Mouse (Mus musculus) thymus, postnatal 4 days (tissue): Measurements from ENCODE around the gene Cpd.
A peak's percentile ranks its signal among the peaks of the same experiment; 100 is the strongest.

Experiments
- DNase-seq: peaks from one replicate; pipeline ENCODE4 v3.0.0; 2021

Cpd gene

DNA sequence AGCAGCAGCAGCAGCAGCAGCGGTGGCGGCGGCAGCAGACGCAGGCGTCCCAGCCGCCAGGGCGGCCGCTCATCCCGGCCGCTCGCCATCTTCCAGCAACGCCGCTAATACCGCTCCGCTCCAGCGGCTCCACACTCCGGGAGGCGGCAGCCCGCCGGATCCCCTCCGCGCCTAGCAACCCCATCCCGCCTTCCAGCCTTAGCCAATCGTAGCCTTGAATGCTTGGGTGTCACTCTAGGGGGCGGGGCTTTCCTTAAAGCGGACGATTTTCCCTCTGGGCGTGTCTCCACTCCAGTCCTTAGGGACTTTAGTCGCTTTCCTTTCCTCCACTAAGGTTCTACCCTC lies at the start of gene Cpd:
Gene Cpd, minus strand, starts transcription at position 141 of the 345 bp plus-strand sequence.
- peak; percentile 87 for DNase-seq

DNA sequence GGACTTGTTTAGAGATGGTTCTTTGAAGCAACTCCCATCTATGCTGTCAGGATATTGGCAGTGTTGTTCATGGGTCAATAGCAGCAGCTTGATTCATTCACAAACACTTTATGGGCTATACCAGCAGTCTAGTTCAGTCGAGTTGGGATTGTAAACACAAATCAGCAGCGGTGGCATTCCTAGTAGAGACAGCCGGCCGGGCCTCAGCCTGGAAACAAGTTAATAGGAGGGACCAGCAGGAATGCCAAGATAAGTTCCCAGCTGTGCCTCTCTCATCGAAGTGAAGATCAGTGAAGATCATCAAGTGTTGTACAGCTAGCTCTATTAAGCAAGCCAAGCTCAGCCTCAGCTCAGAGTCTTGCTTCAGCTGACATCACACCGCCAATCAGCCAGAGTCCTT lies 49.5 kb upstream of the Cpd start:
- DNase-seq: no peak

DNA sequence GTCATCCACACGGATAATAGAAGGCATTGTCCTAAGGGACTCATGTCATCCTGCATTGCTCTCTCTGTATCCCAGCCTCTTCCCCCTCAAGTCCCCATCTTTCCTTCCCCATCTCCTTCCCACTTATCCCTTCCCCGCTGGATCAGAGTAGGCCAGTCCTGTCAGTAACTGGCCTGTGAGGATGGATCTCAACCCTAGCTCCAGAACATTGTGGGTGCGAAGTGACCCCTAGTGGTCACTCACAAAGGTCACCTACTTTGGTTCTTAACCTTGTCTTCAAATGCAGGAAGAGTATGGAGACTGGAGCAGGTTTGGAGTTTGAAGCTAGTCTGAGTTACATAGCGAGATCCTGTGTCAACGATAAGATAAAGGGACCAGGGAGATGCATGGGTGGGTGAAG lies 47.4 kb upstream of the Cpd start:
- peak; percentile 53 for DNase-seq

DNA sequence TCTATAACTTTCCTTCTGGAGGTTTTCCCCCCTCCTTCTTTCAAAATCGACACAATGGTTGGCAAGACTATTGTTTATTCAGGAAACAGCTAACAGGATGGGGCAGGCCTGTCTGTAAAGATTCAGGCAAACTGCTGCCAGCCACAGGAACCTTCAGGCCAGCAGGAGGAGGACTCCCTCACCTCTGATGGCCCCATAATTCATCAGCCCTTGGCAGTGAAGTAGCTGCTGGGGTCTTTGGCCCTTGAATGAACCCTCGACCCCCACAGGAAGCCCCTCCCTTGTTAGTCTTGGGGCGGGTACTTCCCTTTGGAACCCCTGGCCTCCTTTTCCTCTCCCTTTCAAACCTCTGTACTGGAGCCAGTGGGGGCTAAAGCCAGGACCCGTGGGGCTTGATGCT lies 46.8 kb upstream of the Cpd start:
- no peak for DNase-seq

DNA sequence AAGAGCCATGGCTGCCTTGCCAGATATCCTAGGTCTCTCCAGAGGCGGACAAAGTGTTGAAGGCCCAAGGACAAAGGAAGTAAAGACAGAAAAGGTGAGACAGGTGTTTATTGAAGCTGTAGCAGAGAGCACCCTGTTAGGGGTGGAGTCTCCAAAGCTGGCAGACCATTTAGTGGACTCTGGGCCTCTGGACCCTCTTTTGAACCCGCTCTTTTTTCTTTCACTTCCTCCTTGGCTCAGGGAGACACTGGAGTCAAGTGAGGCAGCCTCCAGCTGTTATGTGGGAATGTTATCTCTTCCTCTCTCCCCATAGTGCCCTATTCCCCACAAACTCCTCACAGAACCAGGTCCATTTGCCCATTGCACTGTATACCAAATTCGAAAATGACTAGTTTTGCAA lies 46.2 kb upstream of the Cpd start:
- DNase-seq: no peak

DNA sequence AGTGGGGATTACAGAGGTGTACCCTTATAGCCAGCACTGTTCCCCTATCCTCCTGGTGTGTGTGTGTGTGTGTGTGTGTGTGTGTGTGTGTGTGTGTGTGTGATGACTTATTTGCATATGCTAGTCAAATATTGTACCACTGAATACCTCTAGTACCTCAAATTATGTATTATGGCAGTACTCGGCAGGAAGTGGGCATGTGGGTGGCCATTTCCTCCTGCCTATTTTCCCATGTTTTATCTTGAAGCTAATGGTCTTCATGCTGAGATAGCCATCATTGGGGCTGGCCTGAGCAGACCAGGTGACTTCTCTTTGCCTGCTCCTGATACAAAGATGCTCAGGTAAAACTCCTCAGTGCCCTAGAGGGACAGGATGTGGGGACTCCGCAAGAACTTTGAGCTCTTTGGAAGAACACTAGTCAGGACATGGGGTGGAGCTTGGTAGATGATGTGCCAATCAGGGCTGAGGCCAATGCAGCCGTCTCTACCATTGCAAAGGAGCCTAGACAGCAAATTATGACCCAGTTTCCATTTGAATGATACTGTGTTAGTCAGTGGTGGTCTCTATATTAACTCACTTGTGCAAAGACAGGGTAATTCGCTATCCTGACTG lies 45.0 kb upstream of the Cpd start:
- no peak for DNase-seq

DNA sequence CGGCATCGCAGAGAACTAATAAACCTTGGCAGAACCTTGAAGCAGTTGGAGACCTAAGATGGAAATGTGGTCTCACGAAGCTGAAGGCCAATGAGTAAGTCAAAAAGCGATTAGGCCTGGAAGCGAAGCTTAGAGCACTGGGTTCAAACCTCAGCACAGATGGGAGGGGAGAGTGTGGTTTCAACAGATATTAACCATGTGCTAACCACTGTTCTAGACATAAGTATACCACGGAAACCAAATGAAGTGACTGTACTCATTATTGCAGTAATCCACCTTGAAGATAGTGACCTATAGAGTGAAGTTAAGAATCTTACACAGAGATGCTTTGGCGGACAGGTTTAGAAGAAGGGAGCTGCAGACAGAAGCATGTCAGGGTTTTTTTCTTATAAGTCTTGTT lies 44.4 kb upstream of the Cpd start:
- DNase-seq: no peak

DNA sequence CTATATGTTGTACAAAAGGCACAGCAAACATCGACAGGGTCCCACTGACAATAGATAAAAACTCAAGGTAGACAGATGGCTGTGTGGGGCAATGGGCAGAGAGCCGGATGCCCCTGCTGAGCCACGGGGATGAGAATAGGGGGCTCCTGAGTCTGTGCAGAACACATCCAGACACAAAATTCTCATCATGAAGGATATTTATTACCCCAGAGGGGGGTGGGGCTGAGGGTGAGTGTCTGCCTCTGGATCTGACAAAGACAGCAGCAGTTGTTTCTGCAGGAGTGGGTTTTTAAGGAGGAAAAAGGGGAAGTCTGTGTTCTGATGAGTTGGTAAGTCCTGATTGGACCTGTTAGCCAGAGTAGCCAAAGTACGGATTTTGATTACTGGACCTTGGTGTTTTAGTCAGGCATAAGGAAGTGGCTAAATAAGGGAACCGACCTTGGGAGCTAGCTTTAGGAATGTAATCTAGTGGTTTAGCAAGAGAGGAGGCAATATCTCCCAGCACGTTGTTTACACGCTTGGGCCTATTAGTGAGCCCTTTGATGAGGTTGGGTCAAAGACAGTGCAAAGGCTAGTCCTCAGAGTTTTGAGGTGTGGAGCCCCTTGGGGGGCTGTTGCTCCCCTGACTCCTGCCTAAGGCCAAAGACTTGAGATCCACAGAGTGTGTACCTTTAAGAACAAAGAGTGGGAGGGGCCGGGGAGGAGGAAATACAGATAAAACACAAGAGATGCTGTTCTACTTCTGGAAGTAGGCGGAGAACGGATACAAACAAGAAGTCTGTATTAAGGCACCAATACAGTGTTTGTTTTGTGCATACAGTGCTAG lies 42.7 kb upstream of the Cpd start:
- DNase-seq: peak; percentile 60

DNA sequence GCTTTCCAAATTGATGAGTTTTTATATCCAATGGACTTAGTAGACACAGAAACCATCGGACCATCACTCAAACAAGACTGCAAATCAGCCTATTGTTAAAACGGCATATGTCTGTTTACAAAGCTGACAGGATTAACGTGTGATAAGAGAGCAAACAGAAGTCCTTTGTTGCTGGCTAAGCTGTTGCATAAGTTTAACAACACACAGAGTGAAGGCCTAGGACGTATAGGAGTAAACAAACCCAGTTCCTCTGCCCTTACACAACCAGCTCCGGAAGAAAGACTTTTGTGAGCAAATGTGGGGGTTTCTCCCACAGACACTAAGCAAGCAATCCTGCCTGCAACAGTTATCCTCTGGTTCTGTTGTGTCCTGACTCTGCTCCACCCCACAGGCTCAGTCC lies 37.6 kb upstream of the Cpd start:
- no peak for DNase-seq

DNA sequence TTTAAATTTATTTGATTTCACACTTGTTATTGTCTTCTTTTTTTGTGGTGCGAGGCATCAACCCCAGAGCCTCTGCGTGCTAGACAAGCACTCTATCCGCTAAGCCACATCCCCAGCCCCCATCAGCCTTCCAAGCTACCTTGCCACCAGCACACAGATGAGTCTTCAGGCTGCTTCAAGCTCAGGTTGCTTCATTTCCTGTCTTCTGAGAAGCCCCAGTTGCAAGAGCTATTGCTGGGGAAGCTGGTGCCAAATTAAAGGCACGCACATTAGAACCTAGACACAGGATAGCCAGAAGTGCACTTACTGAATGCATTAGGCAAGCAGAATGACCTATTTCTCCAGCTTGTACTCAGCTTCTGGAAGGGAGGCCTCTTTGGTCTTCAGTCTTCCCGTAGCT lies 33.0 kb upstream of the Cpd start:
- DNase-seq: peak; percentile 61

DNA sequence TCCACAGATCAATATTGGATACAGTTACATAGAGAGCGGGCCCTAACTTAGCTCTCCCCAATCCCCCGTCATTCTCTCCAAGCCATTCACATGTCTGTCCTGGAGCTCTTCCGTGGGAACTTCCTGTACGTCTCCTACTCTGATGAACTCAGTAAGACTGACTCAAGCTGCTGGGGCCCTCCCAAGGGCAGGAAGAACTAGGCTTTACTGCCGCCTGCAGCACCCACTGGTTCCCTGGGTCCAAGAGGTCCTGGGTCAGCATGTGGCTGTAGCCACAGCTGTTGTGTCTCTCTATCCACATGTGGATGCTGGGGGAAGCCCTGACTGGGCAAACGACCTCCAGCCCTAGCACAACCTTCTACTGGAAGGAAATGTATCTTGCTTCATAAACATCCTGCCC lies 27.9 kb upstream of the Cpd start:
- DNase-seq: no peak

DNA sequence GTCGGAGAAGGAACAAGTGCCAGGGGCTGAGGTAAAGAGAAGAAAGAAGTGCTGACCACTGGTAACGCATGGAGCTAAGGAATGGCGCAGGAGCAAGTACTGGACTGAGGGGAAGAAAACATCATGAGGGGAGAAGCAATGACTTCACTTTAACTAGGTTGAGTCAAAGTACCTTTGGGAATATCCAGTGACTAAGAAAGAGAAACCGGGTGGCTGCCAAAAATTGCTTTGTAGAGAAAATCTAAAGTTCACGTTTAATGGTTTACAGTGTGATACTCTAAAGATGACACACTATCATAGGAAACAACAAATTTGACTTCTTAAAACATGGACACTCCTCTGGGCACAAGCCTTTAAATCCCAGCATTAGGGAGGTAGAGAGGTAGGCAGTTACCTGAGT lies 27.0 kb upstream of the Cpd start:
- DNase-seq: no peak

DNA sequence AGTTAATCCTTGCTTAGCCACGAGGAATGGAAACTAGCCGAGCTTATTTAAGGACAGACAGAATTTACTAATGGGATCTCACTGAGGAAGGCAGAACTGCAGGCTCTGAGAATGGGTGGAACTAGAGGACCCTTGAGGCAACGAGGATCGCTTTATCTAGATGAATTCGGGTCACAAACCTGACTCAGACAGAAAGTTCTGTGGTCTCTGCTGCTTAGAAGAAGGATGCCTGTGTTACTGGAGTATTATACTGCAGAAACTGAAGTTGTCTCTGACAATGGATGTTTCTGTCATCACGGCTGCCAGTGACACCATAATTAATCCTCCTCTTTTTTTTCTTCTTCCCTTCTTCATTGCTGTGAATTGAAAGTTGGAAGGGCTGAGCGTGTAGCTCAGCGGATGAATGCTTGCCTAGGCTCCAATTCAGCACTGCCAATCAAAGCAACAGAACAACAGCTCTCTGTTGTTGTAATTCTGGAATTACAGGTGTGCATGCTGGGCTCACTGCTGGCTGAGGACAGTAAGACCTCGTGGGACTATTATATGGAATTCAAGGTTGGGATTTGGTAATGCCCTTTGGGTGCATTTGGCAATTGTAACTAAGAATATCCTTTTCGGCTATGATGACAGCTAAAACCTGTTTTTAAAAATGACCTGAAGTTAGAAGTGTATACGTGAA lies 25.9 kb upstream of the Cpd start:
- DNase-seq: no peak

DNA sequence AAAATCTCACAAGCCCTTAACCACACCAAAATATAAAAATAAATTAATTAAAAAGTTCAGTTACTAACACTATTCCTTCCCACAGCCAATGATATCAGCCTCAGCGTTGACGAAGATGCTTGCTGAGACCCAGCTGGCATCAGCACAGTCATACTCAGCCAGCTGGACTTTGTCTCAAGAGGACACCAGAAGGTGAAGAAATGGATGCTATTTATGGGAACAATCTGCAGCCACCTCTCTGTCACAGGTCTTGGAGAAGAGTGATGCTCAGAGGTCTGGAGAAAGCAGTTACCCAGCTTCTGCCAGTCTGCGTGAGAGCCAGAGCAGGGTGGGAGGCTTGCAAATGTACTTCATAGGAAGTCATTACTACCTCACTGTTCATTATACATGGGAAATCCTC lies 14.4 kb upstream of the Cpd start:
- no peak for DNase-seq

DNA sequence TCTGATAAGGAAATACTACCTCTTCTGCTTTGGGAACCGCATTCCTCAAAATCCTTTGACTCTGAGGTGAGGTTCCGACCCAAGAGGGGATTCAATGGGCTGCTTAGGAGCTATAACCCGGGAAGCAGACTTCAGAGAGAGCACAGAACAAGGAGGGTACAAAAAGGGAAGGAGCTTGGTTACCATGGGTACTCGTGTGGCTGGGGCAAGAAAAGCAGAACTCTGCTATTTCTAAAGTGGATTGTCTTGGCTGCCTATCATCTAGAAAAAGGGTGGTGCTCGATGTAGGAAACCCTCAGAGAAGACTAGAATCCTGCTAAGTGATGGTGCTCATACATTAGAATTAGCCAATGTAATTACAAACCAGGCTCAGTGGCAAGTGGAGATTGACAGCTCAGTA lies 12.4 kb upstream of the Cpd start:
- DNase-seq: no peak

DNA sequence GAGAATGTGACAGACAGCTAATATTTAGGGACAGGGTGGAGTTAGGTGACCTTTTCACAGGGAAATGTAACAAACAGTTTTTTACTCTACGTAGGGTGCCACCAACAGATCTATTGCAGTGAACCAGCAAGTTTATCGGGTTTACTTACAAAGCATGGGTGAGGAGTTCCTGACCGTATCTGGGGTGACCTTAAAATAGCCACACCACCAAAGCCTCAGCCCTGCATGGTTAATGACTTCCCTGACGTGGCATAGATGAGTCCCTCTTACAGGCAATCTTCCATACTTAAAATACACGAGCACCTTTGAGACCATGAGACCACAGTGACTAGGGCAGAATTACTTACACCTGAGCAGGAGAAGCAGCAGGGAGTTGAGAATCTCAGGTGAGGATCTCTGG lies 12.0 kb upstream of the Cpd start:
- no peak for DNase-seq

DNA sequence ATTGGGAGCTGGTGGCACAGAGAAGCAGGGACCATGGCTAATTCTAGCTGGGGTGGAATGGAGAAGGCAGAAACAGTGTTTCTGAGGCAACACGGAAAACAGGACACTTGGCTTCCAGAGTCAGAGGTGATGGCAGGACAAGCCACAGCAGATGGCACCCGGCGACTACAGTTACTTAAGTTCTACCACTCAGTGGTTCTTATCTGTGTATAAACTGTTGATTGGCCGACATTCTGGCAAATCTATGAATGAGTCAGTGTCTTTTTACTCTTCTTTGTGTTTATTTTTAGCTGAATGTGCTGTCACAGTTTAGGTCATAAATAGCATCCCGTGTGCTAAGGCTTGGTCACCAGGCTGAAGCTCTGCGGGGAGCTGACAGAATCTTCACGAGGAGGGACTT lies 10.3 kb upstream of the Cpd start:
- DNase-seq: no peak

DNA sequence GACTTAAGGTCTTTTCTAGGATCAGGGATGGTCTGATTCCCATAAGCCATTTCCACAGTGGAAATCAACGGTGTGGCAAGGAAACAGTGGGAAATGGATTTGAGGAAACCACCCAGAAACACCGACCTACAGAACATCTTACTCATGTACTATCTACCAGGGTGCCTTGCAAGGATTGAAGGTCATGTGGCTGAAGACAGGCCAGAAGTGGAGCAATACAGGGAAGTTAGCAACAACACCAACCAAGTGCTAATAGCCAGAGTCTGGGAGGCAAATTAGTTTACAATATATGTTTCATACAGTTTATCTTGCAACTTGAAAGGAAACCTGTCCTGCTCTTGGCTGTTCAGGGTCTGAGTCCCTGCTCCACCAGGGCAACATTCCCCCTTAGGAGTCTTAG lies 9.8 kb upstream of the Cpd start:
- no peak for DNase-seq

DNA sequence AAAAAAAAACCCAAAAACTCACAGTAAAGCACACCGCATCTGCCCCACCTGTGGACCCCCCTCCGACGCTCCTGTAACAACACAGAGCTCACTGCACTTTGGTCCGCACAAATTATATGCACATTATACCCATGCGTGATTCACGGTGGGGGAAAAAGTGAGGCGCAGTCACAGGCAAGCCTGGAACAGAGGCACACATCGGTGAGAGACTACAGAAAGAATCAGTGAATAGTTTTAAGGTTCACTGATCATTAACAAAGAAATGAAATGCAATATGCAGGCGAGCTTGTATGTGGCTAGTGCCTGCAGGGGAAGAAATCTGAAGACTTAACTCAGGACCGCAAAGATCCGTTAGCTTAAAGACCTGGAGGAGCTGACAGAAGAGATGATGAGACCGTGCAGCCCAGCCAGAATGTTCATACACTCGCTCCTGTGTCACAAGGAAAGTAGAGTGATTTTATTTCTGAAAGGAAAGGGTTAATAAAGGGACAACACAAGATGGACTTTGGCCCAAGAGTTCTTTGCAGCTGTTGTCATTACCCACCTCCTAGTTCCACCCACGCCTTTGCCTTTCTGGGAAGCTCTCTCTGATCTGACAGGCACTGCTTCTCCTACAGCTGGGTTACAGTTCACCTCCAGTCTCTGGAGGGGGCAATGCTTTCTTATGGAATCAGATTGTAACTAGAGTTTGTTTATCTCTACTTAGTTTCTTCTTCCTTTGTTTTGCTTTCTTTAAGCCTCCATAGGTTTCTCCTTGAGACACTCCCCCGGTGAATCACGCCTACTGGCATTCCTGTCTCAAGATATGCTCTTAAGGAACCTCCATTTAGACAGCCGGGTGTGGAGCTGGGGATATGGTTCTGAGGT lies 7.9 kb upstream of the Cpd start:
- DNase-seq: no peak

DNA sequence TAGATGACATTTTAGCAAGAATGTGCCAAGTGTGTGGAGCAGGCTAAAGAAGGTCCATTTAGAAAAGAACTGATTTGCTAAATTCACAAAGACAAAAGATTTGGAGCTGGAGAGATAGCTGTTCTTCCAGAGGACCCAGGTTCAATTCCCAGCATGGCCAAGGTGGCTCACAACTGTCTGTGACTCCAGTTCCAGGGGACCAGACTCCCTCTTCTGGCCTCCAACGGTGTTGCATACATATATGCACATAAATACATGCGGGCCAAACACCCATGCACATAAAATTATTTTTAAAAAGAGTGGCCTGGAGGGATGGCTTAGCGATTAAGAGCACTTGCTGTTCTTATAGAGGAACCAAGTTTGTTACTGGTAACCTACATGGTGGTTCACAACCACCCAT lies 4.7 kb upstream of the Cpd start:
- DNase-seq: peak; percentile 15

DNA sequence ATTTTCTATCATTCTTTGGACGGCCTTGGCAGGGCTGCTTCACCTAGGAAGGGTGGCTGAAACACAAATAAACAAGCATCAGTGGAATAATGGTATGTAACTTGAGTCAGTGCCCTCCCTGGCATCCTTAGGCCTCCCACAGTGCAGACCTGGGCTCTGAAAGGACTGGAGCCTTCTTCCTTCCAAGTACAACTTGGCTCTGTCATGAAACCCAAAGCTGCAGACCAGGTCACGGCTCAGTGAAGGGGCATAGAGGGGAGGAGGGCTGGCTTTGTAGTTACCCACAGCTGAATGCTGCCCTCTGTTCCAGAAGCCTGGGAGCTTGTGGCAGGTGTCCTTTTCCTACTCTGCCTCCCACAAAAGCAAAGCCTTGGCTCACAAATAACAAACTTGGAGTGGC lies 2.8 kb upstream of the Cpd start:
- DNase-seq: no peak

DNA sequence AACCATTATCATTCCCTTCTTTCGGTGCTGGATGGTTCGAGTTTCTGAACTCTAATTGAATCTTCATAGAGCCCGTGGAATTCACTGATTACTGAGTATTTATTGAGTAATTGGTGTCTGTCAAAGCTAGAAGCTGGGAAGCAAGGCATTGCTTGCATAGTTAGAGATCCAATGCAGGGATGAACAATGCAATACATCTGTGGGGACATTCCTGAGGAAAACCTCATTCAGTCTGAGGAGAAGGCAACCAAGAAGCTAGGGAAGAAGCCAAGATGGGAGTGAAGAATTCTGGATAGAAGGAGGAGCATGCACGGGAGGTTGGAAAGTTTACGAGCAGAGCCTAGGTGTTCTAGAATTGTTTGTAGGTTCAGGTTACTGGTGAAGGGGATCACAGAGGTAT lies 1.3 kb upstream of the Cpd start:
- no peak for DNase-seq

DNA sequence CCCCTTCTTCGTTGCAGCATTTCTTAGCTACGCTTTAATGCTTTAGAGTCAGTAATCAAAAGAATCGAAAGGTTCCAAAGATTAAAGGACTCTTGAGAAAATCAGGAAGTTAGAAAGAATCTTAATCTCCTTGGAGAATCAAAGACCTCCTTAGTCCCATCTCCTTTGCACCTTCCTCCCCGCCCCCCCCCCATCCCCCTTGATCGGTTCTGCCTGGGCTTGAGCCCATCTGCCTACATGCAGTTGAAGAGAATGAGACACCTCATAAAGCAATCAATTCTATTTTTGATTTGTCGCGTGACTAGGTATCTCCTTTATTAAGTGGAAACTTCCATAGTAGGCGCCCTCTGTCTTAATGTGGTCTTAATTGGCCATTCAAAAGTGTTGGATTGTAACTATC lies 536 bp upstream of the Cpd start:
- no peak for DNase-seq
